Mouse (Mus musculus): Measurements from ENCODE around the gene Zfp955a. TPM values are rescaled to one million over a fixed set of nuclear protein-coding genes. Genes with fewer than 3 reads are reported as not detected.

Gene Zfp955a
- 22.5 TPM for polyA plus RNA-seq (2017; shearing (Covaris generic))

GRCm38 (mm10) chr17:33254530-33255318 lies at the start of gene Zfp955a:
Zfp955a (minus strand) TSS chr17:33255145.

GRCm38 (mm10) chr17:33289039-33289875 lies 34.3 kb upstream of the Zfp955a start, which contains the start of gene Zfp955b:
Zfp955b (plus strand) TSS chr17:33289544.

GRCm38 (mm10) chr17:33264376-33264775 lies 9.4 kb upstream of the Zfp955a start, which contains the start of gene Olfr63:
Olfr63 (plus strand) TSS chr17:33264676.

GRCm38 (mm10) chr17:33221590-33221989 lies 33.4 kb downstream of the Zfp955a start, which contains the start of gene Olfr1564:
Olfr1564 (minus strand) TSS chr17:33221690.

DNA sequence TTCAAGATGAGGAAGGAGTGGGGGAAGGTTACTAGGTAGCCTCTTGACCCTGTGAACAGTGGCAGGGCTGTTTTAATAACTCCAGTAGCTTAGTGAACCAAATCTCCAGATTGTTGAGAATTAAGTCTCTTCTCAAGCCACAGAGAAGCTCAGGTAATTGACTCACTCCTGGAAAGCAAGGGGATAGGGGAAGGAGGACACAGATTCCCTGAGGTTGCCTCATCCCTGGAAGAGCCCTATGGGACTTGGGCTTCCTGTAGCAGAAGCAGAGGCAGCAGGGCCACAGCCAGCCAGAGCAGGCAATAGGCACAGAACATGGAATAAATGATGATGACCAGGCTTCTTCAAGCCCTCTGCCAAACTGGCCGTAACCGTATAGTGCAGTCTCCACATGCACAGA lies 63.9 kb downstream of the Zfp955a start, which contains the start of gene Olfr239:
Gene Olfr239 (plus strand): TSS at position 301 of the 400 bp plus-strand sequence.

Other genes with a start within 250 kb of the Zfp955a start
- 11.1 TPM for gene Zfp763, start 221.7 kb downstream of the Zfp955a start, polyA plus RNA-seq (2017; shearing (Covaris generic))
- gene 4921501E09Rik, start 187.1 kb downstream of the Zfp955a start, polyA plus RNA-seq (2017; shearing (Covaris generic)), result not detected
- 7.5 TPM for gene Zfp563, start 165.8 kb downstream of the Zfp955a start, polyA plus RNA-seq (2017; shearing (Covaris generic))
- gene Morc2b, start 115.5 kb downstream of the Zfp955a start, polyA plus RNA-seq (2017; shearing (Covaris generic)), result not detected
- gene Olfr55, start 86.7 kb downstream of the Zfp955a start, polyA plus RNA-seq (2017; shearing (Covaris generic)), result not detected
- gene Olfr239, start 63.8 kb downstream of the Zfp955a start, polyA plus RNA-seq (2017; shearing (Covaris generic)), result not detected
- not detected for gene Olfr1564, start 33.5 kb downstream of the Zfp955a start, polyA plus RNA-seq (2017; shearing (Covaris generic))
- not detected for gene Olfr63, start 9.5 kb upstream of the Zfp955a start, polyA plus RNA-seq (2017; shearing (Covaris generic))
- 18.0 TPM for gene Zfp955b, start 34.4 kb upstream of the Zfp955a start, polyA plus RNA-seq (2017; shearing (Covaris generic))
- 10.5 TPM for gene Zfp81, start 103.7 kb upstream of the Zfp955a start, polyA plus RNA-seq (2017; shearing (Covaris generic))
- gene Zfp101, start 139.5 kb upstream of the Zfp955a start, polyA plus RNA-seq (2017; shearing (Covaris generic)), result 7.8 TPM
- gene Actl9, start 177.8 kb upstream of the Zfp955a start, polyA plus RNA-seq (2017; shearing (Covaris generic)), result not detected

Measured in inflammation-experienced regulatory T-cells, adult 16 weeks (primary cell).